Mouse (Mus musculus) stomach, embryonic 16.5 days (tissue): ENCODE measurements around the gene Fam166a. TPM values are rescaled to one million over a fixed set of nuclear protein-coding genes. Genes with fewer than 3 reads are reported as not detected.

Source experiments
- ATAC-seq: fragments of 200-750 bp; cut with Nextera tagmentation; 2 replicates; pipeline ENCODE4 v1.8.0; 2017; ENCODE audit warnings: moderate number of reproducible peaks, moderate TSS enrichment; ENCODE audit not compliant: insufficient read depth, low FRiP score
- H3K27ac ChIP-seq: fragments of 300-500 bp; sonication (generic); 2 replicates; pipeline ENCODE4 v1.5.1; 2014; ENCODE audit warnings: low read length
- H3K27me3 ChIP-seq: fragments of 300-500 bp; sonication (generic); 2 replicates; pipeline ENCODE4 v1.6.1; 2014; ENCODE audit warnings: low read length, control low read depth, mixed read lengths; ENCODE audit not compliant: control insufficient read depth, insufficient read depth
- H3K36me3 ChIP-seq: fragments of 300-500 bp; sonication (generic); 2 replicates; pipeline ENCODE4 v1.6.1; 2014; ENCODE audit warnings: low read length; ENCODE audit not compliant: control insufficient read depth, insufficient read depth
- H3K4me1 ChIP-seq: fragments of 300-500 bp; sonication (generic); 2 replicates; pipeline ENCODE4 v1.6.1; 2014; ENCODE audit warnings: low read length, control low read depth, mixed read lengths; ENCODE audit not compliant: control insufficient read depth, insufficient read depth
- H3K4me2 ChIP-seq: fragments of 300-500 bp; sonication (generic); 2 replicates; pipeline ENCODE4 v1.6.1; 2014; ENCODE audit warnings: low read depth, low read length, mixed read lengths
- H3K4me3 ChIP-seq: fragments of 300-500 bp; sonication (generic); replicated peaks from 2 replicates; pipeline ENCODE4 v1.5.1; 2014; ENCODE audit warnings: mild to moderate bottlenecking, low read length
- H3K9ac ChIP-seq: fragments of 300-500 bp; sonication (generic); 2 replicates; pipeline ENCODE4 v1.6.1; 2014; ENCODE audit warnings: low read length
- H3K9me3 ChIP-seq: fragments of 300-500 bp; sonication (generic); replicated peaks from 2 replicates; pipeline ENCODE4 v1.6.1; 2016; ENCODE audit warnings: low read length, control low read depth; ENCODE audit not compliant: control insufficient read depth
- WGBS: fragments of 180-500 bp; shearing (Covaris S2); extraction: QIAGEN DNeasy Blood & Tissue Kit; methylation state at CpG from one replicate; pipeline ENCODE4 v1.1.7; 2014; 5-methylcytosine and 5-hydroxymethylcytosine counted together
- polyA plus RNA-seq: library from polyadenylated mRNA; unstranded; fragments of >200 nt; fragmentation: Nextera tagmentation; extraction: Ambion mirVana; gene quantifications from 2 replicates; pipeline ENCODE4 v1.2.1, GENCODE M21; 2015

Gene Fam166a
- polyA plus RNA-seq, 1 experiment from 2014 or later: not detected

GRCm38 (mm10) chr2:25231038-25231437 lies 12.5 kb downstream of the Fam166a start:
- H3K9ac ChIP-seq: no peak overlapping the region; the same call in 1 of the 2 replicates
- peaks cover 5% of the 10 kb centered on the region; the same call in 1 of the 2 replicates for H3K4me1 ChIP-seq
- H3K4me2 ChIP-seq: no peak overlapping the region
- ATAC-seq: no peak
- H3K27me3 ChIP-seq: no peaks in the 10 kb centered on the region; the same call in 1 of the 2 replicates
- 58% methylated on average over 12 of the region's 12 CpGs for WGBS
- no peaks in the 10 kb centered on the region for H3K36me3 ChIP-seq
- no peaks in the 10 kb centered on the region for H3K9me3 ChIP-seq
- H3K27ac ChIP-seq: no peak overlapping the region
- H3K4me3 ChIP-seq: no peak overlapping the region

- Histone ChIP-seq H3K27me3 (no peaks in the 10 kb centered on the region; the same call in 1 of the 2 replicates), H3K4me2 (no peak overlapping the region), H3K27ac (no peak overlapping the region), H3K9me3 (no peaks in the 10 kb centered on the region), H3K36me3 (no peaks in the 10 kb centered on the region), H3K9ac (no peak overlapping the region), H3K4me3 (no peak overlapping the region), H3K4me1 (peaks cover 4% of the 10 kb centered on the region; the same call in 1 of the 2 replicates)
- 73% methylated on average over 4 of the region's 4 CpGs for WGBS
- no peak for ATAC-seq
Observed at GRCm38 (mm10) chr2:25233421-25233820, 14.9 kb downstream of the Fam166a start.

- Histone ChIP-seq H3K4me1 (peaks cover 2% of the 10 kb centered on the region; the same call in 1 of the 2 replicates), H3K9me3 (no peaks in the 10 kb centered on the region), H3K4me2 (no peak within 1 kb of the TSS), H3K9ac (no peak within 1 kb of the TSS), H3K27ac (no peak within 1 kb of the TSS), H3K27me3 (no peaks in the 10 kb centered on the region; the same call in 1 of the 2 replicates), H3K36me3 (no peaks in the 10 kb centered on the region), H3K4me3 (no peak within 1 kb of the TSS)
- ATAC-seq: no peak
- WGBS: 67% methylated on average over 3 of the region's 3 CpGs
Observed at GRCm38 (mm10) chr2:25234050-25234449, 15.5 kb downstream of the Fam166a start, which contains the start of gene Slc34a3. Gene Slc34a3, minus strand, starts transcription at chr2:25234364.

GRCm38 (mm10) chr2:25234551-25235220 lies 16.1 kb downstream of the Fam166a start:
- ATAC-seq: no peak
- no peak overlapping the region for H3K9ac ChIP-seq
- H3K4me1 ChIP-seq: 0 out of 2 replicates have a peak, but pooled peaks cover 5% of the 10 kb centered on the region
- WGBS: 54% methylated on average over 5 of the region's 5 CpGs
- no peaks in the 10 kb centered on the region for H3K9me3 ChIP-seq
- H3K27ac ChIP-seq: no peak overlapping the region
- H3K4me3 ChIP-seq: no peak overlapping the region
- H3K36me3 ChIP-seq: no peaks in the 10 kb centered on the region
- H3K27me3 ChIP-seq: no peaks in the 10 kb centered on the region; the same call in 1 of the 2 replicates
- no peak overlapping the region for H3K4me2 ChIP-seq

- Histone ChIP-seq H3K4me3 (no peak within 1 kb of the TSS), H3K36me3 (no peaks in the 10 kb centered on the region), H3K9ac (peak within 1 kb of the TSS; percentile 24; the same call in 1 of the 2 replicates), H3K4me1 (peaks cover 19% of the 10 kb centered on the region), H3K27ac (peak within 1 kb of the TSS; percentile 82), H3K9me3 (no peaks in the 10 kb centered on the region), H3K27me3 (peaks cover 3% of the 10 kb centered on the region; the same call in 1 of the 2 replicates), H3K4me2 (no peak within 1 kb of the TSS)
- WGBS: 35% methylated on average over 8 of the region's 8 CpGs
- ATAC-seq: no peak
Observed at GRCm38 (mm10) chr2:25236614-25237013, 18.1 kb downstream of the Fam166a start, which contains the start of gene Rnf224. Gene Rnf224, minus strand, starts transcription at chr2:25236787.

- Histone ChIP-seq H3K9me3 (no peaks in the 10 kb centered on the region), H3K4me2 (no peak overlapping the region), H3K36me3 (no peaks in the 10 kb centered on the region), H3K9ac (peak overlapping the region; percentile 24; the same call in 1 of the 2 replicates), H3K4me1 (peaks cover 26% of the 10 kb centered on the region), H3K27me3 (peaks cover 9% of the 10 kb centered on the region; the same call in 1 of the 2 replicates), H3K4me3 (no peak overlapping the region), H3K27ac (peak overlapping the region; percentile 82)
- WGBS: 51% methylated on average over 4 of the region's 4 CpGs
- ATAC-seq: peak; percentile 22; the same call in 1 of the 2 replicates
Observed at GRCm38 (mm10) chr2:25237522-25237921, 19.0 kb downstream of the Fam166a start.

GRCm38 (mm10) chr2:25238106-25238505 lies 19.6 kb downstream of the Fam166a start:
- peak overlapping the region; percentile 82 for H3K27ac ChIP-seq

GRCm38 (mm10) chr2:25239766-25240165 lies 21.2 kb downstream of the Fam166a start:
- H3K9ac ChIP-seq: peak overlapping the region; percentile 12; the same call in 1 of the 2 replicates
- WGBS: 78% methylated on average over 3 of the region's 3 CpGs
- ATAC-seq: no peak

More at GRCm38 (mm10) chr2:25238106-25238505, 19.6 kb downstream of the Fam166a start:
- Histone ChIP-seq H3K4me1 (peaks cover 27% of the 10 kb centered on the region), H3K36me3 (no peaks in the 10 kb centered on the region), H3K27me3 (peaks cover 14% of the 10 kb centered on the region), H3K9ac (no peak overlapping the region; the same call in 1 of the 2 replicates), H3K9me3 (no peaks in the 10 kb centered on the region), H3K4me2 (no peak overlapping the region), H3K4me3 (no peak overlapping the region)
- peak; percentile 23 for ATAC-seq

GRCm38 (mm10) chr2:25240310-25240709 lies 21.8 kb downstream of the Fam166a start:
- no peak for ATAC-seq
- peak overlapping the region; percentile 70 for H3K9ac ChIP-seq
- WGBS: 46% methylated on average over 8 of the region's 8 CpGs

More at GRCm38 (mm10) chr2:25239766-25240165, 21.2 kb downstream of the Fam166a start:
- peak overlapping the region; percentile 82; the same call in 1 of the 2 replicates for H3K27ac ChIP-seq
- no peaks in the 10 kb centered on the region for H3K36me3 ChIP-seq
- peak overlapping the region; percentile 12 for H3K4me3 ChIP-seq
- no peaks in the 10 kb centered on the region for H3K9me3 ChIP-seq
- H3K27me3 ChIP-seq: peaks cover 15% of the 10 kb centered on the region
- peaks cover 27% of the 10 kb centered on the region for H3K4me1 ChIP-seq
- H3K4me2 ChIP-seq: no peak overlapping the region

More at GRCm38 (mm10) chr2:25240310-25240709, 21.8 kb downstream of the Fam166a start:
- Histone ChIP-seq H3K9me3 (no peaks in the 10 kb centered on the region), H3K27me3 (peaks cover 15% of the 10 kb centered on the region), H3K4me1 (peaks cover 27% of the 10 kb centered on the region), H3K36me3 (0 out of 2 replicates have a peak, but pooled peaks cover under 1% of the 10 kb centered on the region), H3K4me3 (peak overlapping the region; percentile 57), H3K4me2 (peak overlapping the region; percentile 96), H3K27ac (peak overlapping the region; percentile 50)
